Mouse (Mus musculus): ENCODE measurements at regions not wholly inside any gene's neighbourhood (a gene's known extent, or its start where the extent isn't known, plus 50 kb on each side); places are given as distances from the start of the nearest gene placed in this dataset.

DNA sequence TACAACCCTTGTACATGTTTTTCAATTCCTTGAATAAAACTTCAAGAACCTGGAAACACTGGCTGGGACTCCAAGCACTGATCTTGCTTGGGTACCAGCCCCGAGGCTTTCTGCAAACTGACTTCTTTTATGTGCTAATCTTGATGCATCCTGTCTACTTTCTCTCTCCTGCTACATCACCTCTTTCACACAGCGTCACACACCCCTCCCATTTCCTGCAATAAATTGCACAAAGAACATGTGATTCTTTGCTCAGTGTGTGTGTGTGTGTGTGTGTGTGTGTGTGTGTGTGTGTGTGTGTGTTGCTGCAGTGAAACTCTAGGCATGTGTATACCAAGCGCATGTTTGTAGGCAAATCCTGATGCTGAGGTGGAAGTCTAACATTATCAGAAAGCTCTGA is 487.7 kb upstream of the Hs6st1 start:
- no peak for DNase-seq (ENCODE audit: low spot score in 2 of 2)

- DNase-seq (ENCODE audit: low spot score in 2 of 2), result no peak
Measured at GRCm38 (mm10) chr1:35587900-35588299, 480.3 kb upstream of the Hs6st1 start.

DNA sequence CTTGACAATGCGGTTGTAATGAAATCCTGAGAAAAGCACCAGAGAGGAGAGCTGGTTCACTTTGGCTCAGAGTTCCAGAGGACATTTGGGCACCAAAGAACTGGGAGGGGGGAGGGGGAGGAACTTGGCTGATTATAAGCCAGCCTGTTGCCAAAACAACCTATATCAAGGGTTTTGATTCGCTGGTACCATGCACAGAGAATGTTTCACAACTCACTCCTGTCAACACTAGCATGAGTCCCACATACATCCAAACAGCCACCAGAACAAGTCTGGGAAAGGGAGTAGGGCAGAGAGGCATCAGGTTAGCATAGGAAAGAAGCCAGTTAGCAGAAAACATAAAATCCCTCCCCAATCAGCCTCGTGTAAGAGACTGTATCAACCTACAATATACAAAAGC is 479.3 kb upstream of the Hs6st1 start:
- DNase-seq (ENCODE audit: low spot score in 2 of 2), result no peak

GRCm38 (mm10) chr1:35600847-35601246 is 467.4 kb upstream of the Hs6st1 start:
- DNase-seq (ENCODE audit: low spot score in 2 of 2), result no peak

DNA sequence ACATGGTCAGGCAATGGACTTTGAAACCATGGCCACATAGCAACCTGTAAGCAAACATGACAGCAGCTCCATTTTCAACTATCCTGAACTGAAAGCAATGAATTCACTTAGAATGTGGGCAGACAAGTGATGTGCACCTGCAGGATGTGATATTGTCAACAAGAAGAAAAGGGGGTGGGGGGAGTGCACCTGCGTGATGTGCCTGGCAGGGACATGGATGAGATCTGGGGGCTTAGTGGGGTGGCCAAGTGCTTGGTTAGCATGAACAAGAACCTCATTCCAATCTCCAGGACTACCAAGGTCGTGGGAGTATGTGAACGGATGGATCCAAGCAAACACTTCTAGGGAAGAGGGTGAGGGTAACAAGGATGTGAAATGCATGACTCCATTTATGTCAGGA is 453.1 kb upstream of the Hs6st1 start:
- DNase-seq (ENCODE audit: low spot score in 2 of 2), result no peak

GRCm38 (mm10) chr1:35619476-35619875 is 448.7 kb upstream of the Hs6st1 start:
- DNase-seq (ENCODE audit: low spot score in 2 of 2), result no peak

DNA sequence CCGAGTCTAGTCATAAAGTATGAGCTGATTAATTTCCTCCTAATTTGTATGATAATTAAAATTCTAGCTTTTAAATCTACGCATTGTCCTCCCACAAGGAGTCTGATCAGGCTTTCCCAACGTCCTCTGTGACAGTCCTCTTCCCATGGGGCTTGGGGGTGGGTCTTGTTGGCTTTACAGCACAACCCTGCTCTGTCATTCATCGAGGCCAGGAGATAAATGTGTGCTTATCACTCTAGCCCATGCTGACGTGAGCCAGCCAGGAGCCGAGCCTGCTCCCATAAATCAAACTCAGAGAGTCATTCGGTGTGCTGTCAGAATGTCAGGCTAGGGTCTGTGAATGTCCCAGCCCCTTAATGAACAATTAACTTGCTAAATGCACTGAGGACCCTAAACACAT is 425.6 kb upstream of the Hs6st1 start:
- DNase-seq (ENCODE audit: low spot score in 2 of 2), result no peak

DNA sequence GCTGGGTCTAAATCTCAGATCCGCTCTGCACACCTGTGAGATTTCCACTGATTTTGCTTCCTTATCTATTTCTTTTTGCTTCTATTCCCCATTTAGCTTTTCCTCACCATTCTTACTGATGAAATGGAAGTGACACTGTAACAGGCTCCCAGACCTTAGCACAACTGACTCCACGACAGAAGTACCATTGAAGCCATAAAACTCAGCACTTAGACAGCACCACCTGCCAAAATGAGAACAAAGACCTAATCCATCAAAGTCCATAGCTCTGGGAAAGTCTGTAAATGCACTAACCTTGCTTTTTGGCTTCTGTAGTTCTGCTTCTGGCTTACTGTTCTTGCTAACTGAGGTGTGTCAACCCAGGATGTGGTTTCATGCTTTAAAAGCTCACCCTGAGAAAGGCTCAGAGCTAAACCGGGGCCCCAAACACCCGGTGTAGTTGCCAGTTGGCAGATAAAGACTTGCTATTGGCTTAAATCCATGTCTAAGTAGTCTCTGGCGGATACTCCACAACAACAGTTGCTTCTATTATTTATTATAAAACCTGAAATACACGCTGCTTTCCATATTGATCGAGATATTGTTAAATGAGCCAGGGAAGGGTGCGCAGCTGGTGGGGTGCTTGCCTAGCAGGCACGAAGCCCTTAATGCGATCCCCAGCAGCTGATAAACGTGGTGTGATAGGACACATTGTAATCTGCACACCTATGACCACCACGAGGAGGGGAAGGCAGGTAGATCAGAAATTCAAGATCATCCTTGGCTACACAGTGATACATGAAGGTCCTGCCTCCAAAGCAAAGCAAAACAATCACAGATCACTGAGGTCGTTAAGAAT is 414.9 kb upstream of the Hs6st1 start:
- DNase-seq (ENCODE audit: low spot score in 2 of 2), result no peak

DNA sequence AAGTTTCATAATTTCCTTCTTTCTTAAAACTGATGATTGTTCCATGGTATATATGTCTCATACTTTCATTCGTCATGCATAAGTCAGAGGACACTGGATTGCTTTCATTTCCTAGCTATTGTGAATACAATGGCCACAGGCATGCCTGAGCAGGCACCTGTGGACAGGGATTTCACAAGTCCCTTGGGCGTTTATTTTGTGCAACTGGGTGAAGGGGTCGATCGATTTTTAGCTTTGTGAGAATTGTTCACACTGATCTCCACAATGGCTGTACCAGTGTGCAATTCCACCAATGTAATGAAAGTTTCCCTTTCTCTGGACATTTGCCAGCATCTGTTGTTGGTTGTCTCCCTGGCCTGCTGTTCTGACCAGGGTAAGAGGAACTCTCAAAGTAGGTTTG is 405.2 kb upstream of the Hs6st1 start:
- DNase-seq (ENCODE audit: low spot score in 2 of 2), result no peak

GRCm38 (mm10) chr1:35673524-35673923 is 394.7 kb upstream of the Hs6st1 start:
- no peak for DNase-seq (ENCODE audit: low spot score in 2 of 2)

DNA sequence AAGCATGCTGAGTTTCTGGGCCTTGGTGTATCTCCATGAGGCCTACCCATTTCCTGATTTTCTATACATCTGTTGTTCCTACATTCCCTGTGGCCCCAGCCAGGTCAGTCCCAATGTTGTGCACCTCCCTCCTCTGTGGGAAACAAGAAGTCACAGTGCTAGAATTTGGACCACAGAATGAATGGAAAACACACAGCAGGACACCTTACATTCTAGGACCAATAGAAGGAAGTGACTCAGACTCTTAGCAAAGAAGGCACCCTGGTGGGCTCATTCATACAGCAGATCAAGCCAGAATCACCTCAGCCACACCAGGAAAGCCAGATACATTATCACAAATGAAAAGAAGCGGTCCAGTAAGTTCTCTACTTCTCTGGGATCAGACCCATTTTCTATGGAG is 394.2 kb upstream of the Hs6st1 start:
- DNase-seq (ENCODE audit: low spot score in 2 of 2), result no peak

DNA sequence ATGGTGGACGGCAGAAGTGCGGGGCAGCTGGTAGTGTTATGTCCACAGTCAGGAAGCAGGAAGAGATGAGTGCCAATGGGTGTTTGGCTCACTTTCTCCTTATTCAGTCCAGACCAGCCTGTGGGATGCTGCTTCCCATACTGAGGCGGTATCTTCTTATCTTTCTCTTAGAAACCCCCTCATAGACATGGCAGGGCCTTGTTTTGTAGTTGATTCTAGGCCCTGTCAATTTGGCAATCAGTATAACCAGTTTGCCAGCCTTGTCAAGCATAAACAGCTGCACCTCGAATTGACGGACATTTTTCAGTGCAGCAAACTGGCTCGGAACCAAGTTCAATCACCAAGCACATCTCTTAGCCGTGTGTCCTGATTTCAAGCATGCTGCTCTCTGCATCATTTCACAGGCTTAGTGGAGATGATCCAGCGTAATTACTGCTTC is 385.7 kb upstream of the Hs6st1 start:
- no peak for DNase-seq (ENCODE audit: low spot score in 2 of 2)

DNA sequence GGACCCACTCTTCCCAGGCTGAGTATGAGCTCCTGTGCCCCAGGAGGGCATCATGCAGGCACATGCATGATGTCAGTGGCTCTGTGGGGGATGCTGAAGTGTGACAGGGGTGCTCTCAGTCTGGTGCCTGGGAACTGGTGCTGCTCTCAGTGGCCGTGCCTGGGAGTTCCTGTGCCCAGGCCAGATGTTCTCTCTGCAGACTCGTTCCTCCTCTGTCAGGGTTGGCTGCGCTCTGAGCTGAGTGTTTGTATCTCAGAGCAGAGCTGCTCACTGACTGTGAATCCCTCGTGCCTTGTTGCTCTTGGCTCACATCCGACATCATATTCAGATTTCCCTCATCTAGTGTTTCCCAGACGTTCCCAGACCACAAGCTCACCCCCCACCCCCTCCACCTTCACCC is 382.5 kb upstream of the Hs6st1 start:
- DNase-seq (ENCODE audit: low spot score in 2 of 2), result no peak

DNA sequence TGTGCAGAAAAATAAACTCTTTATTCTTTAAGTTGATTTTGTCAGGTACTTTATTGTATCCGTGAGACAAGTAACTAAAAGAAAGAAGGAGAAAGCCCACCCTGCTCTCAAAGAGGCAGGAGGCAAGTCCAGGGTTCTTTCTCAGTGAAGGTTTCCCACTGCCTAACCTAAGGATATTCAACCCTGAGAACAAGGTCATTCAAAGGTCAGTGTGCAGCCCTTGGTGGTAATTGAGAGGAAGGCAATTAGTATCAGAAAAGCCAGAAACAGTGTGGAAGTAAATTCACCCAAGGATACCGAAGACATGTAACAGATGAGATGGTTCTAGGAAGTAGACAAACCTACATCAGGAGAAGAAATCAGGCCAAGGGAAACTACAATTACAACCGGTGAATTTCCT is 373.9 kb upstream of the Hs6st1 start:
- no peak for DNase-seq (ENCODE audit: low spot score in 2 of 2)

GRCm38 (mm10) chr1:35694775-35695591 is 373.2 kb upstream of the Hs6st1 start:
- DNase-seq (ENCODE audit: low spot score in 2 of 2), result no peak

DNA sequence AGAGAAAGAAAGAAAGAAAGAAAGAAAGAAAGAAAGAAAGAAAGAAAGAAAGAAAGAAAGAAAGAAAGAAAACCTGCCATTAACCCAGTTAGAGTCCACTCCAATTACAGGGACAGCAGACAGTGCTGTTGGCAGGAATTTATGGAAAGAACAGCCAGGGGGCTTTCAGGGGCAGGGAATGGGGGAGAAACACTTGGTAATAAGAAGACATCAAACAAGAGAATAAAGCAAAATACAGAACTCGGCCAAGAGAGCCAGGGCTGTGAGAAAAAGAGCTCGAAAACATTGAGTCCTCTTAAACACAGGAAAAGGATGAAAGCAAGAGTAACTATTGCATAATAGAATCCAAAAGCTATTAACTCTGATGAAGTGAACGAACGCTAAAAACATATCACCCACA is 371.0 kb upstream of the Hs6st1 start:
- no peak for DNase-seq (ENCODE audit: low spot score in 2 of 2)

- DNase-seq (ENCODE audit: low spot score in 2 of 2), result no peak
Measured at GRCm38 (mm10) chr1:35697834-35698500, 370.2 kb upstream of the Hs6st1 start.

GRCm38 (mm10) chr1:35702585-35702984 is 365.6 kb upstream of the Hs6st1 start:
- DNase-seq (ENCODE audit: low spot score in 2 of 2), result no peak

DNA sequence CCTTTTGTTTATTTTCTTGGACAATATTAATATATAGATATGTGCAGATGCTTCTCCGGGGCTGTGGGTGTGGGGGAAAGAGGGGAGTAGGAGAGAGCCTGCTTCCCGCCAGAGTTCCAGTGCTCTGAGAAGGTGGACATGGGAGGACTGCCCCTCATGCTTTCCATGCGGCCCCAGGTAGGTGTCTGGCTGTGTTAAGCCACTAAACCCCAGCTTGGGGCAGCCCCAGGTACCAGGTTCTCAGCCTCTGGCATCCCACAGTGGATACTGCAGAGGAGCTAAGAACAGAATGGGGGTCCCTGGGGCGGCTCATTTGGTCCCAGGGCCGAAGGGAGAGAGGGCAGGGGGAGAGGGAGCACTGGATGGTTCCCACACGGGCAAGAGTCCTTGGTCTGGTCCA is 361.9 kb upstream of the Hs6st1 start:
- no peak for DNase-seq (ENCODE audit: low spot score in 2 of 2)

DNA sequence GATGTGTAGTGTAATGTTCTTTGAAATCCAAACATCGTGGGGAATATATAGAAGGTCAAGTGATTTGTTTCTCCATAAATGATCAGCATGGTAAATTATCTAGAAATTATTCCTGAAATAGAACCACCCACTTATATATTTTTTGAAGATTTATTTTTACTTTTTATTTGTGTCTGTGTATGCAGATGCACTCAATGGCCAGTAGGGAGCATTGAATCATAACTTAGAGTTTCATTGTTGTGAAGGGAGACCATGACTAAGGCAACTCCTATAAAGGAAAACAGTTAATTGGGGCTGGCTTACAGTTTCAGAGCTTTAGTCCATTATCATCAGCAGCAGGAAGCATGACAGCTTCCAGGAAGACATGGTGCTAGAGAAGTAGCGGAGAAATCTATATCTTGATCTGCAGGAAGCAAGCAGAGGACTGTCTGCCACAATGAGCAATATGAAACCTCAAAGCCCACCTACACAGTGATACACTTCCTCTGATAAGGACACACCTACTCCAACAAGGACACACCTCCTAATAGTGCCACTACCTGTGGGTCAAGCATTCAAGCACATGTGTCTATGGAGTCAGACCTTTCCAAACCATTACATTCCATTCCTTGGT is 359.9 kb upstream of the Hs6st1 start:
- DNase-seq (ENCODE audit: low spot score in 2 of 2), result no peak

- no peak for DNase-seq (ENCODE audit: low spot score in 2 of 2)
Measured at GRCm38 (mm10) chr1:35709214-35709613, 359.0 kb upstream of the Hs6st1 start.

DNA sequence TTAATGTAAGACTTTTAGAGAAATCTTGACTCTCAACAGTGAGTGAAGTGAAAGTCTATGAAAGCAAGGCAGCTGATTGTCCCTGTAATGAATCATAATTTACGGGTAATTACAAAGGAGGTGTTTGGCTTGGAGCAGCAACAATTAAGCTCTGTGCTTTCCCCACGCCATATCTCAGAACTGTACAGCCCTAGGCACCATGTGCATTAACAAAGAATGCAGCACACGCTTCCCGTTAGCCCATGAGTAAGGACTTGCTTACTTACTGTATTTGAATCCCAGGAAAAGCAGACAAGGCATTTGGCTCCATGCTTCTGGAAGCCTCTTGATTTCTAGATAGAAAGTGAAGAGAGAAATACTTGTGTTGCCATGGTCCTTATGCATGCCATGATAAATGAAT is 354.2 kb upstream of the Hs6st1 start:
- no peak for DNase-seq (ENCODE audit: low spot score in 2 of 2)

Measured in left cerebral cortex, adult 8-10 months (tissue).